Mouse (Mus musculus) gastrocnemius, postnatal 25 days (tissue): Measurements from ENCODE around the gene Igfbp6. TPM values are rescaled to one million over a fixed set of nuclear protein-coding genes. Genes with fewer than 3 reads are reported as not detected.

Source experiments
- DNase-seq: peaks from one replicate; pipeline ENCODE4 v3.0.0; 2022
- total RNA-seq, 2 experiments: library from RNA; stranded (reverse); gene quantifications; 1 replicate in 1 of 2; 2 replicates in 1 of 2; pipeline ENCODE4 v1.2.3; 2021

Gene Igfbp6
- total RNA-seq, 2 experiments from 2014 or later: 46.4 to 68.2 TPM

DNA sequence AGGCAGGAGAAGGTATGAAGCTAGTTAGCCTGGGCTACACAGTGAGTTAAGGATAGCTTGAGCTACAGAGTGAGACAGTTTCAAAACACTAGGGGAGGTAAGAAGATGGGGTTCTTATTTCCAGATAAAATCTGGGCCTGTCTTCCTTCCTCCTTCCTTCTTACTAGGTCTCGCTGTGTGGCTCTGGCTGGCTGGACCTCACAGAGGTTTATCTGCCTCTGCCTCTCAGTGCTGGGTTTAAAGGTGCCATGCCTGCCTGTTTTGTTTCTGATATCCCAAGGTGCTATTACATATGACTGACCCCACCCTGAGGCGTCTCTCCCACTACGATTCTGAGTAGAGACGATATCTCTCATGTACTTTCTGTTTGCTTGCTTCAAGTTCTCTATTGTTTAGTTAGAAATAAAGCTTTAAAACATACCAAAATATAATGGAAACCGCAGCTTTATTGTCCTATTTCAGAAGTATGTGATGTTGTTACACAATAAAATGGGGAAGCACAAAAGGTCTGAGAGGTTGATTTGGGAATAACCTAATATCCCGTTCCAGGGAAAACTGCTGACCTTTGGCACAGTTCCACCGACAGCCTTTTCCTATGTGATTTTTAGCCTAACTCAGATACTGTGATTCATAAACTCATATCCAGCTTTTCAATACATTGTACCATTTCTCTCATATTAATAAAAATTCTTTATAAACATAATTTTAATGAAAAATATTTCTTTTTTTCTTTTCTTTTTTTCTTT is 32.6 kb downstream of the Igfbp6 start:
- DNase-seq: no peak

DNA sequence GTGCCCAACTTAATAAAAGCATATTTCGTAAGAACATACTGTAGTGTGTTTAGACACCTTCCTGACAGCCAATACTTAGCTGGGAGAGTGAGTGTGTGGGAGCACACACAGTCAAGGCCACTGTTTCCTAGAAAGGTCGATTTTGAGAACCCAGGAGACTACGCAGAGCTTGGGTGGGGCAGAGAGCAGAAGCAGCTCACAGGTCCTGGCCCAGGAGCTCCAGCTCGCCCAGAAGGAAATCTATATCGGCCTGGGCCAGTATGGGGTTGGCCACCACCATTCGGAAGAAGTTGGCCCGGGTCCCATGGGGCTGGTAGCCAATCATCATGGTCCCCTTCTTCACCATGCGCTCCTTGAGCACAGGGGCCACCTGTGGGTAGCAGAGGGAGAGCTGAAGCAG is 33.3 kb downstream of the Igfbp6 start:
- DNase-seq: no peak

DNA sequence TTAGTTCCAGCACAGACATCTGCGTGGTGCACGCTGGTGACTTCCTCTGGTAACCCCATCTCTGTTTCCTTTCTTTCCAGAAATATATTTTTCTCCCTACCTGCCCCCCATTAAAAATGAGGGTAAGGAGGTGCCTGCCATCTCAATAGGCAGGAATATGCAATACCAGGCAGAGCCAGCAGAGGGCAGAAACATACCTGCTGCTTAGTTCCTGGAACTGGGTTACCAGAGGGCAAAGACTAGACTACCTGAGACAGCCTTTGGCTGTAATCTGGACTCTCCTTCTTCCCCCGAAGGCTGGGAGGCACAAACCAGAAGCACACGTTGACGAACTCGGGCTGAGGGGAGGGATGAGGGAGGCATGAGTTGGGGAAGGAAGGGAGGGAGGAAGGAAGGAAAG is 34.1 kb downstream of the Igfbp6 start:
- DNase-seq: peak; percentile 53

DNA sequence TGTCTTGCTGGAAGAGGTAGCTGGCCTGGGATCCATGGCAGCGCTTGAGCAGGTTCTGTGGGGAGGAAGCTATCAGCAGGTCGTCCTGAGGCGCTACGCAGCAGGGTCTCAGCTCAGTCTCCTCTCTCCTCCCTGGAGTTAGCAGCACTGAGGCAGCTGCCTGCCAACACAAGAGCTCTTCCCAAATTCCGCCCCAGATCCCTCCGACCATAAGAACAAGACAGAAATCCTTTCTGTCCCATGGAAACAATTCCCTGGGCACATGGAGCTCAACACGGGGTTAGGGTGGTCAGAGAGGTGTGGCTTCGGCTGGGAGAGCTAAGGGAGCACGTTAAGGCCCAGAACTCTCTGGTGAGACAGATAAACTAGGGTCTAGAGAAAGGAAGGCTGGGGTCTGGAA is 34.9 kb downstream of the Igfbp6 start:
- DNase-seq: no peak

DNA sequence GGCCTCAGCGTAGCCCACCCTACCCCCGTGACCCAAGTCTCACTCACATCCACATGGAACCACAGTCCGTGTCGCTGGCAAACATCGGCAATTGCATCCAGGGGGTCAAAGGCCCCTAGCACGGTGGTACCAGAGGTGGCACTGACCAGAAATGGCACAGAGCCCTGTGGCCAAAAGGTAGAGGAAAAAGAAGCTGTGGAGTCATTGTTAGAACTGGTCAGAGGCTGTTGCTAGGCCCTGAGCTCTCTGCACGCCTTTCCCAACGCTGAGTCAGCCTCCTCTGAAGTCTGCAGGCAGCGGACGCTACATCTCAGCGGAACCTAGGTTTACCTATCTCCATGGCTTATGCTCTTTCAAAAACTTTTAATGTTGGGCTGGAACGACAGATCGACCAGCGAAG is 35.8 kb downstream of the Igfbp6 start:
- DNase-seq: no peak

DNA sequence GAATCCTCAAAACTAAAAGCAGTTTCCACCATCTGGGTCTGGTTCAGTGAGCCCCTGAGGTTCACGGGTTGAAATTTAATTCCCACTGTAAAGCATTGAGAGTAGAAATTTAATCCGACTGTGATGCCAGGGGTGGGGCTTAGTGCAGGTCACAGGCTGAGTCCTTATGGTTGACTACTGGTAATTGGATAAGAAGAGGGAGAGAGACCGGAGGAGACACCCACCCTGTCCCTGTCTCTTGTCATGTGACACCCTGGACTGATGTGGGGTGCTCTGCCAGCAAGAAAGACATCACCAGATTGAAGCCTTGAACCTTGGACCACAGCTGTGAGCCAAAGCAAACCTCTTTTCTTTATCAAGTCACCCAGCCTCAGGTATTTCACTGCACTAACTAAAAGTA is 38.9 kb downstream of the Igfbp6 start:
- no peak for DNase-seq

DNA sequence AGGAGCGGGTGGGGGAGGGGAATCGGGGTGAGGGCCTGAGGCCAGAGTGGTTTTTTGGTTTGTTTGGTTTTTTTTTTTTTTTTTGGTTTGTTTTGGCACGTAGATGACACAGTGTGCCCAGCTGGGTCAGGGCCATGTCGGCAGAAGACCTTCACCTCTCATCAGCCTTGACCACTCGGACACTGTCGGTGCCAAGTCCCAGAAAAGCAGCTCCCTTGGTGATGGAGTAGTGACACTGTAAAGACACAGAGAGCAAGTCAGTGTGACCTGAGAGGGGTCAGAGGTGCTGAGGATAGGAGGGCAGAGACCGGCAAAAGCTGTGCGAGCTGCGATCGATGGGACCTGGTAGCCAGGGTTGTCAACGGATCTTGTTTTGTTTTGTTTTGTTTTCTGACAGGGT is 42.1 kb downstream of the Igfbp6 start:
- no peak for DNase-seq

DNA sequence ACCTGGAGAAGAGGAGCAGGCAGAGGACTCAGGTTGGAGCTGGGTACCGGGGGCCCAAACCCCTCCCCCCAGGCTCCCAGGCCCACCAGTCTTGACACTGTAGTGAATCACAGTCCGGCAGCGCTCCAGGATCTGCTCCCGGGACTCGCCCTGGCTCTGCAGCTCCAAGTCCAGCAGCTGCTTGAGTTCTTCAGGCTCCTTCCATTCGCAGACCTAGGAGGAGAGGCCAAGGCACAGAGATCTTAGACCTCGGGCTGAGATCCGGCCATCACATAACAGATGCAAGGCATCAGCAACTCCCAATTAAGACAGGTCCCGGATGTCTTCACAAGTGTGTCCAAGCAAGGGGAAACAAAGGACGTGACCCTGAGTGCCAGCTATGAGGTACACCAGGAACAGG is 43.9 kb downstream of the Igfbp6 start:
- DNase-seq: peak; percentile 29

DNA sequence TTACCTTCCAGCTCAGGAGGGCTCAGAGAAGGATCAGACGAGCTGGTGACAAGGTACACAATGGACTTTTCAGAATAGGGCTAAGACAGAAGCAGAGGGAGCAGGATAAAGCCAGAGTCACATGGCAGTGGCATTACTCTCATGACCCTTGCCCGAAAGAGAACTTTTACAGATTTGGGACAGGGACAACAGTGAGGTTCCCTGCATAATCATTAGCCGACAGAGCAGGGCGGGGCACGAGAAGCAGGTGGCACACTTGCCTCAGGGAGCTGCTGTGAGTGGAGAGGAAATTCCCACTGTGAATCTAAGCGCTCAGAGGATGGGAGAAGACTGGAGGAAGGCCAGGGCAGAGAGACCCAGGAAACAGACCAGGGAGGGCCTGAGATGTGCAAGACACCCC is 44.7 kb downstream of the Igfbp6 start:
- no peak for DNase-seq

DNA sequence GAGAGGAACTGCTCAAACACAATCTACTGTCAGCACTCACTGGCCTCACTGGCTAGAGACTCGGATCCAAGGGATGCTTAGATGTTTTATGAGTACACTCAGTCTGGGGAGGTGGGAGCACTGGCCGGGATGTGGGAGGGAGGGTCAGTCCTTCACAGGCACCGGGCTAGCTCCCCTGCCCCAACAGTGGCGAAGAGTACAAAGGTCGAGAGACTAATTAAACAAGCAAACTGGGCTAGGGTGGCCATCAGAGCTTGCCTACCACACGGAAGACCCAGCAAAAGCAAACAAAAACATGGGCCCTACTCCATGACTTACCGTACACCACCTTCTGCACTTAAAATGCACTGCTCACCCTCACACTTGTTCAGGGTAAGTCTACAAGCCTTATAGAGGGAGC is 47.5 kb downstream of the Igfbp6 start:
- no peak for DNase-seq

DNA sequence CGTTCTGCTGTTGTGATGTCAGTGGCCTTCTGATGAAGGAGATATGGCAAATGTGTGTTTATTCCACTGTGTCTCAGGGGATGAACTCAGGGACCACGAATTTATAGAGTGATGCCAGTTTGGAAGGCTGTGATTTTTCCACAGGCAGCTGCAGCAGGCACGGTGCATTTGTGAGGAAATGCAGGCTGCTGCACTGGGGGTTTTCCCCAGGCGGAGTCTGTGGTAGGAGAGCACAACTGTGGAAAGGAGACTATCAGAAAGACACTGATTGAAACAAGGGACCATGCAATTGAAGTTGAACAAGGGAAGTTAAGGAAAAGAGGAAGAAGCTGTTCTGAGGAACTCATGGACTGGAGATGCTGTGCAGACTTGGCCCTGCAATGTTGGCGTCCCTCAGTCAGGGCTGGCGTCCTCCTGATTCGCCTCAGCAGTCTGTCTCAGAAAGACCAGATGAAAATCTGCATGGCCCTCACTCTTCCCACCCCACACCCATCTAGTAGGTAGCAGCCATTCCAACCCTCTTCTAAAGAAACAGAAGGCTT is 48.2 kb downstream of the Igfbp6 start:
- DNase-seq: no peak

DNA sequence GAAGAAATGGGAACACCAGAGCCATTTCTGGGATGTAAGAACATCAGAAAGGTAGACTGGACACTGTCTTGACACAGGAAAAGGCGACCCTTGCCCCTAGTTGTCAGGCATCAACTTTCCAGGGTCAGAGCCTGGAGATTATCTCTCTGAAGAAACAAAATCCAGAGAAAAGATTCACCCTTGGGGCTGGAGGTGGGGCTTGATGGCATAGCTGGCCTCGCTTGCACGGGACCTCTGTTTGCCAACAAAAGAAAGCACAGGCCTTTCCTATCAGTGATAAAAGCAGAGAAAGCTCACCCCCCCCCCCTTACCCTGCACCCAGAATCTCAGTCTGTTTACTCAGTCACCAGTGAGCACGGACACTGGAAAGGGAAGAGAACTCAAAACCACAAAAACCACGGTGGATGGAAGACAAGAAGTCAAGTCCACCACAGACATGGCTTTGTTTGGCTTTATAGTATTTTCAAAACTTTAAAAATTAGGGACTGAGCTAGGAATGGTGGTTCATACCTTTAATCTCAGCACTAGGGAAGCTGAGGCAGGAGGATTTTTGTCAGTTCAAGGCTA is 48.7 kb downstream of the Igfbp6 start:
- DNase-seq: no peak

DNA sequence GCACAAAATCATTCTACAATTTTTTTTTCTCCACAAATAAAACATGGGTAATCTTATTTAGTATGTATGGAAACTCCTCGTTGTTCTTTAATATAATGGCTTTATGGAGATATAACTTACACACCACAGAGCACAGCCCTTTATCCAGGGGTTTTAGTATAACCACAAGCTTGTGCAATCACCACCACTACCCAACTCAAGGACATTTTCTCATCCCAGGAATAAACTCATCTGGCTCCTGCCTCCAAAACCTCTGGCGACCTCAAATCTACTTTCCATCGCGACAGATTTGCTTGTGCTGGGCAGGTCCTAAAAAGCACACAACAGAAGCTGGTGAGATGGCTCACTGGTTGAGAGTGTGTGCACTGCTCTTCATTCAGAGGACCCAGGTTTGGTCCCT is 49.5 kb downstream of the Igfbp6 start:
- no peak for DNase-seq

DNA sequence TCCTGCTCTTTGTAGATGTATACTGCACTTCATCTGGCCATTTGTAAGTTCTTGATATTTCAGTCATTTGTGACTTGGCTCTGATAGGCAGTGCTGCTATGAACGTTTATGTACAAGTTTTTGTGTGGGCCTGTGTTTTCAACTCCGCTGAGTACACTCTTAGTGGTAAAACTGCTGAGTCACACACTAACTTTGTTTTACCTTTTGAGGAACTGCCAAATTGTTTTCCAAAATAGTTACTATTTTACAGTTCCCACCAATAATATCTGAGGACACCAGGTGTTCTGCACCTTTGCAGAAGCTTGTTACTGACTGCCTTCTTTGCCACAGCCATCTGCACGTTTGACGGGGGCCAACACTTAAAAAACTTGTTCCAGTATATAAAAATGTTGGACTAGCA is 50.3 kb downstream of the Igfbp6 start:
- no peak for DNase-seq

DNA sequence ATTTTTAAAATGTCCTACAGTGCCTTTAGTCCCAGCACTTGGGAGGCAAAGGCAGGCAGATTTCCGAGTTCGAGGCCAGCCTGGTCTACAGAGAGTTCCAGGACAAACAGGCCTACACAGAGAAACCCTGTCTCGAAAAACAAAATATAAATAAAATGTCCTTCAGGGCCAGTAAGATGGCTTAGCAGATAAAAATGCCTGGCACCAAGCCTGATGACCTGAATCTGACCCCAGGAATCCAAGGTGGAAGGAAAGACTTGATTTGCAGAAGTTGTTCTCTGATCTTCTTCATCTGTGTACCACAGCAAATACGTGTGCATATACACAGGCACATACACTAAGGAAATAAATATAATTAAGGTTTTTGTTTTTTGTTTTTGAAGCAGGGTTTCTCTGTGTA is 51.2 kb downstream of the Igfbp6 start:
- DNase-seq: no peak

DNA sequence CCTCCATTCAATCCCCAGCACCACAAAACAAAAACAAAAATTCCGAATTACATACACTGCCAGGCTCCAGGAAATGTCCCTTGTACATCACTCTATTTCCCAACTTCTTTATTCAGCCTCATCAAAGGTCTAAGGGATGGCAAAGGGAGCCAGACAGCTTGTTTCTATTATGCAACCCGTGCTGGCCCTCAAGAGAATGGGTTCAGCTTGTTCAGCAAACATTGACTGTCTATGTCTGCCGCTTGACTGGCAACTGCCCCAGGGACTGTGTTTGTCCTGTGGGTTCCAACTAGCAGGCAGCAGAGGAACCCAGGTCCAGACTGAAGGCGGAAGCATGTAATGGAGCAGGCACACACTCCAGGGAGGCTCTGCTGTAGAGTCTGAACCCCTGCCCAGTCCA is 54.7 kb downstream of the Igfbp6 start:
- DNase-seq: no peak

Other genes starting within 250 kb of the Igfbp6 start
- not detected for gene Krt4, start 219.6 kb upstream of the Igfbp6 start, total RNA-seq
- under 1 TPM in 1 of 2 experiments, not detected in 1; 0.13 TPM for gene Krt79, start 204.0 kb upstream of the Igfbp6 start, total RNA-seq
- not detected for gene Krt78, start 190.1 kb upstream of the Igfbp6 start, total RNA-seq
- under 1 TPM; 0.13 to 0.19 TPM for gene Krt8, start 139.9 kb upstream of the Igfbp6 start, total RNA-seq
- gene Krt18, start 116.2 kb upstream of the Igfbp6 start, total RNA-seq: under 1 TPM; 0.18 to 0.29 TPM
- gene Eif4b, start 70.6 kb upstream of the Igfbp6 start, total RNA-seq: 100 to 1,000 TPM; 141 to 145 TPM
- 10 to 100 TPM; 22.3 to 32.0 TPM for gene Tns2, start 43.9 kb upstream of the Igfbp6 start, total RNA-seq
- gene Spryd3, start 8.1 kb upstream of the Igfbp6 start, total RNA-seq: 1 to 10 TPM; 7.1 to 7.9 TPM
- gene Soat2, start 6.2 kb downstream of the Igfbp6 start, total RNA-seq: under 1 TPM in 1 of 2 experiments, not detected in 1; 0.16 TPM
- 10 to 100 TPM; 25.5 to 25.6 TPM for gene Zfp740, start 58.9 kb downstream of the Igfbp6 start, total RNA-seq
- gene Csad, start 60.4 kb downstream of the Igfbp6 start, total RNA-seq: 10 to 100 TPM; 10.4 to 16.7 TPM
- gene Itgb7, start 87.6 kb downstream of the Igfbp6 start, total RNA-seq: 1 to 10 TPM in 1 of 2 experiments, under 1 TPM in 1; 0.41 to 1.2 TPM
- 1 to 10 TPM; 9.3 to 9.8 TPM for gene Rarg, start 113.2 kb downstream of the Igfbp6 start, total RNA-seq
- gene Gm9918, start 126.2 kb downstream of the Igfbp6 start, total RNA-seq: not detected
- 10 to 100 TPM; 12.1 to 14.1 TPM for gene Mfsd5, start 135.1 kb downstream of the Igfbp6 start, total RNA-seq
- 1 to 10 TPM in 1 of 2 experiments, under 1 TPM in 1; 0.51 to 1.4 TPM for gene Espl1, start 151.9 kb downstream of the Igfbp6 start, total RNA-seq
- 100 to 1,000 TPM; 189 to 204 TPM for gene Pfdn5, start 181.8 kb downstream of the Igfbp6 start, total RNA-seq
- 10 to 100 TPM; 14.0 to 16.2 TPM for gene Myg1, start 187.3 kb downstream of the Igfbp6 start, total RNA-seq
- gene Aaas, start 206.4 kb downstream of the Igfbp6 start, total RNA-seq: 1 to 10 TPM; 6.0 to 7.5 TPM
- not detected for gene Sp7, start 222.8 kb downstream of the Igfbp6 start, total RNA-seq